Mouse (Mus musculus): ENCODE measurements at regions not wholly inside any gene's neighbourhood (a gene's known extent, or its start where the extent isn't known, plus 50 kb on each side); places are given as distances from the start of the nearest gene placed in this dataset.

DNA sequence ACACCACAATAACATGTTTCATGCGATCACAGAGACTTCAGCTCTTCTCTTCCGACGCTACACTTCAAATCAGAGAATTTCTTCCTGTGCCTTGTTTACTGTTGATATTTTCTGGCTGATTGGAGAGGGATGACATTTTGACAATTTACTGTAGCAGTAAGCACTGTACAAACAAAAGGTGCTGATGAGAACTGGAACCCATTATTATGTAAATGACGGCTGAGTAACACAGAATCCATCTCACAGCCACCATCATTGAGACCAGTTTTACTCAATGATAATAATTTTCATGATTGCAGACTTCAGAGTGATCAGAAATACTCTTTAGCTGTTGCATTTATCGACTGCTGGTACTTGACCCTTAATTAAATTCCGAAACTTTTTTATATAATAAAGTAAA lies 341.5 kb upstream of the Pou3f3 start:
- TF ChIP-seq CTCF (IDR thresholded peaks at IDR 0.05; ENCODE audit: low read depth) = no peak
- TF ChIP-seq EP300 (IDR thresholded peaks at IDR 0.05; ENCODE audit: low read depth) = no peak

Data from liver, postnatal 0 days (tissue).